Mouse (Mus musculus): ENCODE results near the gene Olfr165.
"Not testable (repeated sequence)": the region's sequence is repeated elsewhere in the genome, so short reads cannot be mapped to it uniquely, and the experiment has no call there.

Olfr165 gene

GRCm38 (mm10) chr16:19423034-19423433, at the start of gene Olfr165:
Gene Olfr165, minus strand, starts transcription at chr16:19423134.
- DNase-seq (ENCODE audit: low spot score in 2 of 2) = no peak

- no peak for DNase-seq (ENCODE audit: low spot score in 2 of 2)
Observed at GRCm38 (mm10) chr16:19464365-19464764, 41.4 kb upstream of the Olfr165 start.

- DNase-seq (ENCODE audit: low spot score in 2 of 2) = not testable (repeated sequence)
Observed at GRCm38 (mm10) chr16:19458741-19459140, 35.8 kb upstream of the Olfr165 start.

- no peak for DNase-seq (ENCODE audit: low spot score in 2 of 2)
Observed at GRCm38 (mm10) chr16:19387984-19388383, 35.0 kb downstream of the Olfr165 start.
